Mouse (Mus musculus): ENCODE results near the gene Vcp.

DNA sequence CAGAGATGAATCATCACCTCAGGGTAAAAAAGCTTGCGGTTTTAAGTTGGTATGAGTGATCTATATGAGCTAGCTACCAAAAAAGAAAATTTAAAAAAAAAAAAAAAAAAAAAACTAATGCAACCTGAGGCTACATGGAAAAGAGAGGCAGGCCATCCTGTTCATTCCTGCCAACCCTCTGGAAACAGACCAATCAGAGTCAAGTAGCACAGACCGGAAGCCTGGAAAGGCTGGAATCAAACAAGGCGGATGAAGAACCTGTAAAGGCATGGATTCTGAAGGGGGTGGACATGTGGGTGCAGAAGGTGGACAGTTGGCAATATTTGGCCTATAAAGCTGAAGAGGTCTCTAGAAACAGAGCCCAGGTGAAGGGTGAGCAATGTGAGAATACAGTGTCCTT is 54.9 kb downstream of the Vcp start:
- TF ChIP-seq POLR2A (IDR thresholded peaks at IDR 0.05; ENCODE audit: borderline replicate concordance, low read depth, low read length) (no peak), CTCF (IDR thresholded peaks at IDR 0.05; ENCODE audit: low read depth, low read length) (no peak)
